Mouse (Mus musculus): ENCODE measurements at regions not wholly inside any gene's neighbourhood (a gene's known extent, or its start where the extent isn't known, plus 50 kb on each side); places are given as distances from the start of the nearest gene placed in this dataset.

DNA sequence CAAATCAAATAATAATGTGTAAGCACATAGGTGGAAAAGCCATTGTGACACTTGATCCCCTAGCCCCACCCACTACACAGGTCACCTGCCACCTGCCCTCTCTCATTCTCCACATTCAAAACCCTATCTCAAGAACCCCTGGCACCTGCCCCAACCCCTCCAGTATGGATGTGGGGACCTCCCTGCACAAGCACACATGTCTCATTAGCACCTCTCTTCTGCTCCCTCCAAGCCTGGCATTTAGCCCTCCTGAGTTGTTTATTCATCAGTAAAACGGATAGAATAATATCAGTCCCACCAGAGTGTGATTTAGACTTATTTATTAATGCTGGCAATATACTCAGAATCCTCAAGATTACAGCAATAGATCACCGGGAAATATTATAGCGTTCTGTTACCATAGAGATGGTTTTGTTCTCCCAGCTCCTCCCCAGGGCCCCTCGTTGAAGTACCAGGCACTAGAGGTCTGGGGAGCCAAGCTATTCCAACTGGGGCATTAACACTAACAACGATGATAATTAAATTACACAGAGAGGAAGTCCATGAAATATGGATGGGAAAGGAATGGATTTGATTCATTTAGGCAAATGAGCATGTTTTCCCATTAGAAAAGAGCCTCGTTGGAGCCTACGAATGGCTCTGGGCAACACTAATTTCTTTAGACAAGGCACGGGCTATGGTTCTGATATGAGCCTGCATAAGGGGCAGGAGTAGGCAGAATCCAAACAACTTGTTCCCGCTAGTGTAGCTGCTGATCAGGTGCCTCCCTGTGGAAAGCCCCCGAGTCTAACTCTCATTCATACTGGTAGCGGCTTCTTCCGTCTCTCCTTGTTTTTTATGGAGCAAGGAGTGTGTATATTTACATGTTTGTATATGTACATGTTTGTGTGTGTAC is 148.1 kb upstream of the Hs6st1 start:
- H3K36me3 ChIP-seq (ENCODE audit: insufficient read depth, low read length), result no peaks in the 10 kb centered on the region

DNA sequence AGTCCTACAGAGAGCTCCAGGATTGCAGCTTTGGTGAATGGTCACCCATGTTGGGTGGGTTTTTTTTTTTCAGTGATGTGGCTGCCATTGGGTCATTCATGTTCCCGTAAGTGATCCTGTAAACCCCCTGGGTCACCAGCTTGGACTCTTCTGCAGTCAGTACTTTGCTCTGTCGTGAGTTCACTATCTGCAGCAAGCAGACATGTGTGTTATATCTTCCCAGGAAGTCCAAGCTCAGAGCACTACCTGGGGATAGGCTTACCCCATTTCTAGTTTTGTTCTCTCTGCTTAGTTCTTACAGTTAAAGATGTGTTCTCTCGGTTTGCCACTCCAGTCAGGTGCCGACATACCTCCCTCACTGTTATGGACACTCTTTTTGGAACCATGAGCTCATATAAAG is 143.4 kb upstream of the Hs6st1 start:
- peaks cover 10% of the 10 kb centered on the region; the same call in 1 of the 2 replicates for H3K9me3 ChIP-seq (ENCODE audit: low read length)
- no peak for TF ChIP-seq CTCF (conservative IDR thresholded peaks at IDR 0.05; ENCODE audit: low read length)
- TF ChIP-seq NANOG (IDR thresholded peaks at IDR 0.05; ENCODE audit: borderline replicate concordance, low read length), result no peak
- TF ChIP-seq POU5F1 (IDR thresholded peaks at IDR 0.05; ENCODE audit: borderline replicate concordance, low read length), result no peak

More for the DNA sequence above, 148.1 kb upstream of the Hs6st1 start:
- Histone ChIP-seq H3K4me1 (replicated peaks; ENCODE audit: low read depth, low read length) (peaks cover 26% of the 10 kb centered on the region), H3K27me3 (ENCODE audit: insufficient read depth, low read length) (no peaks in the 10 kb centered on the region), H3K9me3 (ENCODE audit: low read length) (peaks cover 10% of the 10 kb centered on the region; the same call in 1 of the 2 replicates), H3K4me3 (replicated peaks; ENCODE audit: low read length) (no peak overlapping the region)
- TF ChIP-seq NANOG (IDR thresholded peaks at IDR 0.05; ENCODE audit: borderline replicate concordance, low read length), result no peak
- no peak for TF ChIP-seq CTCF (conservative IDR thresholded peaks at IDR 0.05; ENCODE audit: low read length)
- no peak for TF ChIP-seq POU5F1 (IDR thresholded peaks at IDR 0.05; ENCODE audit: borderline replicate concordance, low read length)

DNA sequence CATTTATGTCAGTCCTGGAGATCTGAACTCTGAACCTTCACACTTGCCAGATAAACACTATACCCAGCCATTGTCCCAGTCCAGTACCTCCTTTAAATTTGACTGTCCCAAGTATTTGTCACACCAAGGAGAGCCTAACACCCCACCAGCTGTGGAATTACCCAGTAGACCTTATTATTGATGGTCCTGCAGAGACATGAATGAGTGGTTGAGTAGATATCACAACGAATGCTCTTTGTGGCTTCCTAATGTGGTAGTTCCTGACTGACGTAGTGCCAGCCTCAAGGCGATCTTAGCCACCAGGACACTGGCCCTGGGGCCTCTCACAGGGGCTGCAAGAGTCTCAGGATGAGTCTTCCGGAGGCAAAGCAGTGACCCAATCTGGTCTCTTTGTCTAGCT is 142.9 kb upstream of the Hs6st1 start:
- TF ChIP-seq POU5F1 (IDR thresholded peaks at IDR 0.05; ENCODE audit: borderline replicate concordance, low read length), result no peak
- no peak for TF ChIP-seq NANOG (IDR thresholded peaks at IDR 0.05; ENCODE audit: borderline replicate concordance, low read length)
- TF ChIP-seq CTCF (conservative IDR thresholded peaks at IDR 0.05; ENCODE audit: low read length), result no peak
- Histone ChIP-seq H3K27me3 (ENCODE audit: insufficient read depth, low read length) (no peaks in the 10 kb centered on the region), H3K4me3 (replicated peaks; ENCODE audit: low read length) (no peak overlapping the region), H3K9me3 (ENCODE audit: low read length) (peaks cover 10% of the 10 kb centered on the region; the same call in 1 of the 2 replicates), H3K36me3 (ENCODE audit: insufficient read depth, low read length) (no peaks in the 10 kb centered on the region), H3K4me1 (replicated peaks; ENCODE audit: low read depth, low read length) (peaks cover 15% of the 10 kb centered on the region)

More for the DNA sequence above, 143.4 kb upstream of the Hs6st1 start:
- Histone ChIP-seq H3K4me1 (replicated peaks; ENCODE audit: low read depth, low read length) (peaks cover 14% of the 10 kb centered on the region), H3K4me3 (replicated peaks; ENCODE audit: low read length) (no peak overlapping the region), H3K27me3 (ENCODE audit: insufficient read depth, low read length) (no peaks in the 10 kb centered on the region), H3K36me3 (ENCODE audit: insufficient read depth, low read length) (no peaks in the 10 kb centered on the region)

DNA sequence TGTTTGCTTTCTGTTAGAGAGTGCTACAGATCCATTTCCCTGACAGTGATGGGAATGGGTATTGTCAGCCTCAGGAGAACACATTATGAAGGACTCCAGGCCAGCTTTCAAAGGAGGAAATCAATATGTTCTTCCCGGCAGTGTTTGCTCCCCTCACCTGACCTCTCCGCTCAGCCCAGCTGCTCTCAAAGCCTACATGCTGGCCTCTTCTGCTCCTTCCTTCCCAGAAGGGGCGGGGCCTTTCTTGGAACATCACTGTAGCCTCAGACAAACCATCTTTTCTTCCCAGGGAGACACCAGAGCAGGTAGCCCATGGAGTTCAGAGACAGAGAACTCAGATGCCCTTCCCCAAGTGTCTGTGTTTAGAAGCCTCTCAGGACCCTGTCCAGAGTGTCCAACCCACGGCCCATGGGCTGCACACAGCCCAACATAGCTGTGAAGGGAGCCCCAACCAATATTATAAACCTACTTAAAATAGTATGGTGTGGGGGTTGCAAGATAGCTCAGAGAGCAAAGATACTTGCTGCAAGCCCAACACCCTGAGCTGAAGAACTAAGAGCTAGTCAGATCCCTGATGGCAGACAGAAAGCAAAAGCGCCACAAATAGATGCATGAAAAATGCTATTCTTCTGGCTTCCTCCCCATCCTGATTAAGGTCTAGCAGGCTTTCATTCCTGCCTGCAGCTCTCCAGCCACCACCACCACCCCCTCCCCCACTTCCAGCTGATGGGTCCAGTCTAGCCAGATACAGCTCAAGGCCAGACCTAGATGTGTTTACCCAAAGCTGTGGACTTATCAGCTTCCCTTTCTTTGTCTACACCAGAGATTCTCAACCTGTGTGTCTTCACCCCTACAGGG is 141.8 kb upstream of the Hs6st1 start:
- peaks cover 10% of the 10 kb centered on the region; the same call in 1 of the 2 replicates for H3K9me3 ChIP-seq (ENCODE audit: low read length)
- peaks cover 26% of the 10 kb centered on the region for H3K4me1 ChIP-seq (replicated peaks; ENCODE audit: low read depth, low read length)
- no peaks in the 10 kb centered on the region for H3K36me3 ChIP-seq (ENCODE audit: insufficient read depth, low read length)
- no peak overlapping the region for H3K4me3 ChIP-seq (replicated peaks; ENCODE audit: low read length)
- no peak for TF ChIP-seq CTCF (conservative IDR thresholded peaks at IDR 0.05; ENCODE audit: low read length)
- no peak for TF ChIP-seq POU5F1 (IDR thresholded peaks at IDR 0.05; ENCODE audit: borderline replicate concordance, low read length)
- no peak for TF ChIP-seq NANOG (IDR thresholded peaks at IDR 0.05; ENCODE audit: borderline replicate concordance, low read length)
- no peaks in the 10 kb centered on the region for H3K27me3 ChIP-seq (ENCODE audit: insufficient read depth, low read length)

DNA sequence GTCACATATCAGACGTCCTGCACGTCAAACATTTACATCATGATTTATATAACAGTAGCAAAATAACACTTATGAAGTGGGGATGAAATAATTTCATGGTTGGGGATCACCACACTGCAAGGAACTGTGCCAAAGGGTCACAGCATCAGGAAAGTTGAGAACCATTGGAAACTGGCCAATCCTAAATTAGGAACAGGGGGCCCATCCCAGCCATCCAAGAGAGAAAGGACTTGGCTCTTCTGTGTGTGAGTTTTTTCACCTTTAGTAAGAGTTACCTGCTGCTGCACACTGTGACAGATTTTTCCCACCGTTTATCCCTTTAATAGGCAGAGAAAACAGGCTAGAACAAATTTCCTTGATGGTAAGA is 141.2 kb upstream of the Hs6st1 start:
- Histone ChIP-seq H3K27me3 (ENCODE audit: insufficient read depth, low read length) (no peaks in the 10 kb centered on the region), H3K9me3 (ENCODE audit: low read length) (peaks cover 10% of the 10 kb centered on the region; the same call in 1 of the 2 replicates), H3K4me1 (replicated peaks; ENCODE audit: low read depth, low read length) (peaks cover 32% of the 10 kb centered on the region), H3K36me3 (ENCODE audit: insufficient read depth, low read length) (no peaks in the 10 kb centered on the region), H3K4me3 (replicated peaks; ENCODE audit: low read length) (no peak overlapping the region)
- TF ChIP-seq CTCF (conservative IDR thresholded peaks at IDR 0.05; ENCODE audit: low read length) (no peak), POU5F1 (IDR thresholded peaks at IDR 0.05; ENCODE audit: borderline replicate concordance, low read length) (no peak), NANOG (IDR thresholded peaks at IDR 0.05; ENCODE audit: borderline replicate concordance, low read length) (no peak)

DNA sequence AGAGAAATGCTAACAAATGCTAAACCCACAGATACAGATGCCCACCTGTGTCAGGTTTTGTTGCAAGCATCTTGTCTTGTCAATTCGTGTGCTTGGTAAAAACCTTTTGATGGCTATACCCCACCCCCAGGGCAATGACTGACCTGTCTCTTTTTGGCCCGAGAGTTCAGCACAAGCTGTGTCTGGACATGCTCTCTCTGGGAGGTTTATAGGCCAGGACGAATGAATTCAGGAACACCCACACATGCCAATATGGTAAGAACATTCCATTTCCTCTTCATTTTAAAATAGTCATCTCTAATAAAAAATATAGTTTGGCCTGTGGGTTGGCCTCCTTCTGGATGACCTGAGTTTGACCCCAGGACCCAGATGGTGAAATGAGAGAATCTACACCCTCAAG is 137.8 kb upstream of the Hs6st1 start:
- Histone ChIP-seq H3K36me3 (ENCODE audit: insufficient read depth, low read length) (no peaks in the 10 kb centered on the region), H3K27me3 (ENCODE audit: insufficient read depth, low read length) (no peaks in the 10 kb centered on the region), H3K4me1 (replicated peaks; ENCODE audit: low read depth, low read length) (peaks cover 33% of the 10 kb centered on the region), H3K4me3 (replicated peaks; ENCODE audit: low read length) (no peak overlapping the region), H3K9me3 (ENCODE audit: low read length) (no peaks in the 10 kb centered on the region)
- TF ChIP-seq NANOG (IDR thresholded peaks at IDR 0.05; ENCODE audit: borderline replicate concordance, low read length) (no peak), POU5F1 (IDR thresholded peaks at IDR 0.05; ENCODE audit: borderline replicate concordance, low read length) (no peak), CTCF (conservative IDR thresholded peaks at IDR 0.05; ENCODE audit: low read length) (no peak)

DNA sequence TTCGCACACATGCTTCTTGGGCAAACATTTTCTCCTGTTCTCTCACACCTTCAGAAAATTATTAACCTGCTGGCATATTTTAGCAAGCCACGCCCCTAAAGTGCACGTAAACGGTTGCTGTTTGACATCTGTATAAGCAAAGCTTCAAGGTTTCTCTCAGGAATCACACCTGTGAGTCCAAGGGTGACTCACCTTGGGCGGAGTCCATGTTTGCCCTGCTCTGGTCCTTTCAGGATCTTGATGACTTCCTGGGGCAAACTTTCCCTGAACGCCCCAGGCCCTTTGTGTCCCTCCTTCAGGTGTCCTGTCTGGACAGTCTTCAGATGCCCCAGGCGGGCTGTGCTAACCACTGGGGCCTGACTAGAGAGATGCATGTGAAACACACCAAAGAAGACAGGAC is 137.1 kb upstream of the Hs6st1 start:
- H3K36me3 ChIP-seq (ENCODE audit: insufficient read depth, low read length), result no peaks in the 10 kb centered on the region
- TF ChIP-seq CTCF (conservative IDR thresholded peaks at IDR 0.05; ENCODE audit: low read length), result no peak
- no peak for TF ChIP-seq NANOG (IDR thresholded peaks at IDR 0.05; ENCODE audit: borderline replicate concordance, low read length)
- no peak for TF ChIP-seq POU5F1 (IDR thresholded peaks at IDR 0.05; ENCODE audit: borderline replicate concordance, low read length)

DNA sequence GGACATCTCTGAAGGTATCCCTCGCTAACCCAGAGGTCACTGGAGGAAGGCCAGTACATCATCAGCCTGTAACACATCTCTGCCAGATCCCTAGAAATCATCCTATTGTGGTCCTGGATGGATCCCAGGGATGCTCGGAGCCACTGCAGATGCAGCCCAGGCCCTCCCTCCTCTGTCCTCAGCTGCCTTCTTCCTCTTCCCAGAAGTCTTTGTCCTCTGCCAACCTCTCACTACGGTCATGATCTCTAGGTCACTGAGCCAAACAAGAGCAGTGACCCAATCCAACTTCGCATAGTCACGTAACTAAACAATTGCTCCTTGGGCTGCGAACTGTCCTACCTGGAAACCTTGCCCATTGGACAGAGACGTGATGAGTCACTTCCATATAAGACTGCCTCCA is 134.7 kb upstream of the Hs6st1 start:
- TF ChIP-seq POU5F1 (IDR thresholded peaks at IDR 0.05; ENCODE audit: borderline replicate concordance, low read length) (no peak), NANOG (IDR thresholded peaks at IDR 0.05; ENCODE audit: borderline replicate concordance, low read length) (no peak), CTCF (conservative IDR thresholded peaks at IDR 0.05; ENCODE audit: low read length) (no peak)
- Histone ChIP-seq H3K4me1 (replicated peaks; ENCODE audit: low read depth, low read length) (peaks cover 19% of the 10 kb centered on the region), H3K4me3 (replicated peaks; ENCODE audit: low read length) (no peak overlapping the region), H3K36me3 (ENCODE audit: insufficient read depth, low read length) (no peaks in the 10 kb centered on the region), H3K9me3 (ENCODE audit: low read length) (0 out of 2 replicates have a peak, but pooled peaks cover 2% of the 10 kb centered on the region), H3K27me3 (ENCODE audit: insufficient read depth, low read length) (no peaks in the 10 kb centered on the region)

More for the DNA sequence above, 137.1 kb upstream of the Hs6st1 start:
- H3K9me3 ChIP-seq (ENCODE audit: low read length), result no peaks in the 10 kb centered on the region
- peaks cover 28% of the 10 kb centered on the region for H3K4me1 ChIP-seq (replicated peaks; ENCODE audit: low read depth, low read length)
- H3K4me3 ChIP-seq (replicated peaks; ENCODE audit: low read length), result no peak overlapping the region
- no peaks in the 10 kb centered on the region for H3K27me3 ChIP-seq (ENCODE audit: insufficient read depth, low read length)

All from E14TG2a.4 (cell line).